ENCODE assay signal across 8 mouse cellular contexts in the genomic region with DNA sequence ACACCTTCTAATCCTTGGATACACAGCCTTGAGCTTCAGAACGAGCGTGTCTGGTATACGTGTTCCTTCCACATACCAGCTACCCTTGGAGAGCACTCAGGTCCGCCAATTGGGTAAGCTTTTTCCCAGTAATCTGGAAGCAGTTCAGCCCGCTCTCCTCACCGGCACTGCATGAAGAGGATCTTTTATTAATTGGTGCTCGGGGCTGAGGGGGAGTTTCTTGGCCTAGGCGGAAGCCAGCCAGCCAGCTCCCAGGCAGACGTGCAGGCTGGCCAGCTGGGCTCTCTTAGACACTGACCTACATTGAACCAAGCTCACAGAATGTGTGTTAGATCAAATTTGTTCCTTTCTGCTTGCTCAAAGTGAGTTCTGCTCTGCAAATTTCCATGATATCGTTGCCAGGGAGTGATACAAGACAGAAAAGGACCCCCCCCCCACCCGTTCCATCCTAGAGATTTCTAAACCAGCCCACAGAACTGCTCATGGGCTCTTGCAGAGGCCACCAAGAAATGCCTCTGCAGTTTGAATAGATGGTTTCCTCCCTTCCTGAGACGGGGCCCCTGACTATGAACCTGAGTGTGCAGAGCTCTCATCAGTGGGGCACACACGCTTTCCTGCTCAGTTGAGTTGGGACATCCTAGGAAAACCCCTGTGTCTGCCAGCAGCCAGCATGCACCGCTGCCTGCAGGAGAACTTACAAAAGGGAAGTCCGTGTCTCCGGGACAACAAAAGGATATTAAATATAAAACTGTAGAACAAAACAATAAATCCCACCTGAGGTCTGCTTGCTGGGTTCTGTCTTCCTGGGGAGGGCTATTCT.
DNase-seq lines count a peak whose midpoint lies in the region; ATAC-seq and TF ChIP-seq lines count a peak whose summit lies in the region.

No protein-coding gene starts in this region.

- peak overlapping the region; percentile 61 for H3K27ac ChIP-seq in neural tube, embryonic 13.5 days (replicated peaks)
- H3K27ac ChIP-seq in hindbrain, embryonic 14.5 days: peak overlapping the region; percentile 26
- peak overlapping the region; percentile 51; the same call in 1 of the 2 replicates for H3K27ac ChIP-seq in lung, postnatal 0 days (ENCODE audit: low read length)

- H3K27me3 ChIP-seq in neural tube, embryonic 13.5 days: no peaks in the 10 kb centered on the region
- H3K27me3 ChIP-seq in hindbrain, embryonic 14.5 days (ENCODE audit: control insufficient read depth, insufficient read depth, low read length): no peaks in the 10 kb centered on the region
- no peaks in the 10 kb centered on the region for H3K27me3 ChIP-seq in lung, postnatal 0 days (replicated peaks; ENCODE audit: insufficient read depth, low read length)

- WGBS in neural tube, embryonic 13.5 days: 49% methylated on average over 16 of the region's 16 CpGs
- 43% methylated on average over 16 of the region's 16 CpGs for WGBS in hindbrain, embryonic 14.5 days
- 26% methylated on average over 16 of the region's 16 CpGs for WGBS in lung, postnatal 0 days

- H3K9me3 ChIP-seq in neural tube, embryonic 13.5 days: no peaks in the 10 kb centered on the region
- no peaks in the 10 kb centered on the region for H3K9me3 ChIP-seq in hindbrain, embryonic 14.5 days (ENCODE audit: control insufficient read depth, low read length)
- no peaks in the 10 kb centered on the region for H3K9me3 ChIP-seq in lung, postnatal 0 days (ENCODE audit: low read length)

- no peaks in the 10 kb centered on the region for H3K36me3 ChIP-seq in neural tube, embryonic 13.5 days
- no peaks in the 10 kb centered on the region for H3K36me3 ChIP-seq in hindbrain, embryonic 14.5 days (replicated peaks; ENCODE audit: control insufficient read depth, insufficient read depth)
- H3K36me3 ChIP-seq in lung, postnatal 0 days (ENCODE audit: insufficient read depth, low read length): no peaks in the 10 kb centered on the region

- no peak for DNase-seq in neural tube, embryonic 10.5 days (ENCODE audit: extremely low spot score, low spot score)
- peak; percentile 12 to 16 for DNase-seq in frontal cortex, postnatal 25 days (ENCODE audit: low spot score in 2 of 2)
- peak; percentile 40 for DNase-seq in hindbrain, embryonic 14.5 days (ENCODE audit: low spot score)
- DNase-seq in layer of hippocampus, postnatal 10 days (ENCODE audit: low spot score in 2 of 2): peak; percentile 62 to 69
- DNase-seq in lung, postnatal 0 days (ENCODE audit: low spot score): peak; percentile 90
- peak; percentile 81 to 88 for DNase-seq in right cerebral cortex, postnatal 10 days (ENCODE audit: low spot score in 2 of 2)
- DNase-seq in thymus, postnatal 36 days: no peak

- TF ChIP-seq EP300 in lung, postnatal 0 days (IDR thresholded peaks at IDR 0.05): peak; percentile 25; the same call in 1 of the 2 replicates

- H3K9ac ChIP-seq in neural tube, embryonic 13.5 days: no peak overlapping the region
- no peak overlapping the region for H3K9ac ChIP-seq in hindbrain, embryonic 14.5 days
- no peak overlapping the region for H3K9ac ChIP-seq in lung, postnatal 0 days (replicated peaks; ENCODE audit: low read depth)

- TF ChIP-seq CTCF in lung, postnatal 0 days (IDR thresholded peaks at IDR 0.05): no peak

- H3K4me3 ChIP-seq in neural tube, embryonic 13.5 days: no peak overlapping the region
- no peak overlapping the region for H3K4me3 ChIP-seq in hindbrain, embryonic 14.5 days (replicated peaks; ENCODE audit: low read length)
- H3K4me3 ChIP-seq in lung, postnatal 0 days (ENCODE audit: low read depth, low read length): no peak overlapping the region

- ATAC-seq in neural tube, embryonic 13.5 days (ENCODE audit: low read depth): peak; percentile 67; the same call in 1 of the 2 replicates
- no peak; the same call in 1 of the 2 replicates for ATAC-seq in hindbrain, embryonic 14.5 days (ENCODE audit: low FRiP score)
- ATAC-seq in lung, postnatal 0 days: peak; percentile 91

- H3K4me2 ChIP-seq in neural tube, embryonic 13.5 days: no peak overlapping the region
- H3K4me2 ChIP-seq in hindbrain, embryonic 14.5 days (replicated peaks): no peak overlapping the region
- H3K4me2 ChIP-seq in lung, postnatal 0 days (replicated peaks; ENCODE audit: low read depth, low read length): no peak overlapping the region; the same call in 1 of the 2 replicates

- peaks cover 28% of the 10 kb centered on the region for H3K4me1 ChIP-seq in neural tube, embryonic 13.5 days (replicated peaks)
- peaks cover 4% of the 10 kb centered on the region for H3K4me1 ChIP-seq in hindbrain, embryonic 14.5 days (replicated peaks; ENCODE audit: control insufficient read depth, insufficient read depth, low read length)
- peaks cover 11% of the 10 kb centered on the region; the same call in 1 of the 2 replicates for H3K4me1 ChIP-seq in lung, postnatal 0 days (ENCODE audit: insufficient read depth, low read depth, low read length)

Comparison
In these comparisons a context has a peak if more than half of its experiments do, and no peak if none do; other contexts are left out.
1. DNase-seq: peak in frontal cortex, postnatal 25 days (2 of 2), hindbrain, embryonic 14.5 days (single experiment), layer of hippocampus, postnatal 10 days (2 of 2), lung, postnatal 0 days (single experiment) and right cerebral cortex, postnatal 10 days (2 of 2); none in neural tube, embryonic 10.5 days (single experiment) and thymus, postnatal 36 days (0 of 2).
2. Peak in every context shown above with its lines, with median percentiles within 50 percentile points of each other: H3K27ac ChIP-seq.